Mouse (Mus musculus) left cerebral cortex, adult 2 months (tissue): ENCODE data around the gene Extl2. TPM values are rescaled to one million over a fixed set of nuclear protein-coding genes. Genes with fewer than 3 reads are reported as not detected.

ENCODE experiments used
- DNase-seq, 2 experiments: peaks; one replicate each; pipeline ENCODE4 v3.0.0; 2021 to 2022; ENCODE audit warnings: low spot score in 2 of 2, mixed read lengths in 1 of 2; ENCODE audit errors: extremely low spot score in 1 of 2
- H3K27ac ChIP-seq: fragments of 200-600 bp; 2 replicates; pipeline ENCODE4 v1.8.1; 2022
- H3K4me3 ChIP-seq: fragments of 200-600 bp; 2 replicates; pipeline ENCODE4 v1.8.1; 2022
- CTCF ChIP-seq: fragments of 200-600 bp; IDR thresholded peaks from 2 replicates; pipeline ENCODE4 v1.8.1; 2022; ENCODE audit warnings: antibody characterized with exemption, mild to moderate bottlenecking, moderate library complexity
- intact Hi-C: fragments of 180-260 bp; cut with DNase I; formaldehyde crosslinking; loops from one replicate; pipeline ENCODE4 v1.15.1; 2025
- long read RNA-seq, 2 experiments: library from polyadenylated mRNA; stranded (forward); transcript quantifications; one replicate each; pipeline ENCODE4 v2.0.0; 2021; ENCODE audit warnings: borderline mapping rate in 2 of 2
- total RNA-seq, 2 experiments: library from RNA; stranded (reverse); gene quantifications; 2 replicates each; pipeline ENCODE4 v1.2.3; 2021

Gene Extl2
- 10 to 100 TPM; 70.4 to 73.0 TPM for total RNA-seq
- long read RNA-seq, experiment 1, transcript Extl2-201 (5 exons, 3,000 nt) = minor isoform, 52 of 127 reads
- long read RNA-seq, experiment 1, transcript Extl2-203 (5 exons, 2,840 nt) = major isoform, 64 of 127 reads
- long read RNA-seq, experiment 1, partial matches to known transcripts = 3 of 127 reads
- long read RNA-seq, experiment 1, other reads (novel, unspliced or antisense) = 8 of 127 reads
- long read RNA-seq, experiment 2, transcript Extl2-201 (5 exons, 3,000 nt) = minor isoform, 35 of 81 reads
- long read RNA-seq, experiment 2, transcript Extl2-203 (5 exons, 2,840 nt) = major isoform, 41 of 81 reads
- long read RNA-seq, experiment 2, partial matches to known transcripts = 2 of 81 reads
- long read RNA-seq, experiment 2, other reads (novel, unspliced or antisense) = 3 of 81 reads

GRCm38 (mm10) chr3:116006978-116007940 is at the start of gene Extl2, which contains the start of gene Slc30a7:
TSS of gene Extl2 (plus strand) at chr3:116007462.
TSS of gene Slc30a7 (minus strand) at chr3:116007406.
- intact Hi-C loops = loop anchor here (10.0 kb wide), 1 partner anchor 658 kb away; the partner anchor contains the start of gene Mfsd14a
- H3K4me3 ChIP-seq = peak within 1 kb of the TSS; percentile 95
- DNase-seq = peak; percentile 81 to 84

GRCm38 (mm10) chr3:115961311-115962027 is 45.8 kb upstream of the Extl2 start:
- DNase-seq = no peak
- Histone ChIP-seq H3K4me3 (no peak overlapping the region), H3K27ac (no peak overlapping the region)
- TF ChIP-seq CTCF = no peak
- intact Hi-C loops = no loop called here

More at GRCm38 (mm10) chr3:116006978-116007940, at the start of gene Extl2, which contains the start of gene Slc30a7:
- peak within 1 kb of the TSS; percentile 93 for H3K27ac ChIP-seq
- no peak; the same call in 1 of the 2 replicates for TF ChIP-seq CTCF

DNA sequence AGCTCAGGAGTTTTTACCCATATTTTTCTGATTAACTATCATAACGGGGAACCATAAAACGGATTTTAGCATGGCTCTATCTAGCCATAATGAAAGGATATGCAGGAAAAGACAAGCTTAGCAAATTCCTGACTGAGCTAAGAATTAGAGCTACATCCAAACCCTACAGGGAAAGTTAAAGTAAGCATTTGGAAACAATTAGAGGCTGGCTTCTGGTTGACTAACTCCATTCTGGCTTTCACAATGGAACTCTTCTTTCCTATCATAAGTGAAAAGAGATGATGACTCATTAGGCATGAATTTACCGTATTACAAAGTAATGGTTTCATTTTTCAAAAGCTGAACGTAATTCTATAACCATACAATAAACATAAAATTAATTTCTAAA is 45.2 kb upstream of the Extl2 start:
- no peak for DNase-seq
- Histone ChIP-seq H3K27ac (no peak overlapping the region), H3K4me3 (no peak overlapping the region)
- no peak for TF ChIP-seq CTCF
- intact Hi-C loops = no loop called here

DNA sequence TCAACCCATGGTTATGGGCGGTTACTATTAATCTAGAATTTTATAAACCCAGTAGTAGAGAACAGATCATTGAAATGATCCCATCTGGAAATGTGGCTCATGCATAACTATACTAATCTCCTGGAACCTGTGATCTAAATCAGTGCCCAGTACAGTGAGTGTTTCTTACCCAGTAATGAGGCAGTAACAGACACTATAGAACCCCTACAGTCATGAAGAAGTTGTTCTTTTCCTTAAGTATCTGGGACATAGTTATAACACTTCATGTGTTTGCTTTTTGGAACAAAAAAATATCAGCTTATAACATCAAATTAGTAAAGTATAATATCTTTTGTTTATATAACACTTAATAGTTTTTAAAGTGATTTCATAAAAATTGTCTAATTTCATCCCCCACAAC is 43.7 kb upstream of the Extl2 start:
- intact Hi-C loops = no loop called here
- DNase-seq = no peak
- Histone ChIP-seq H3K4me3 (no peak overlapping the region), H3K27ac (no peak overlapping the region)
- TF ChIP-seq CTCF = no peak

GRCm38 (mm10) chr3:115964071-115964470 is 43.2 kb upstream of the Extl2 start:
- no peak overlapping the region for H3K4me3 ChIP-seq
- DNase-seq = no peak
- no peak for TF ChIP-seq CTCF
- intact Hi-C loops = no loop called here
- no peak overlapping the region for H3K27ac ChIP-seq

GRCm38 (mm10) chr3:115968745-115969530 is 38.3 kb upstream of the Extl2 start:
- intact Hi-C loops = no loop called here
- no peak overlapping the region for H3K27ac ChIP-seq
- no peak overlapping the region for H3K4me3 ChIP-seq
- TF ChIP-seq CTCF = no peak
- no peak for DNase-seq

DNA sequence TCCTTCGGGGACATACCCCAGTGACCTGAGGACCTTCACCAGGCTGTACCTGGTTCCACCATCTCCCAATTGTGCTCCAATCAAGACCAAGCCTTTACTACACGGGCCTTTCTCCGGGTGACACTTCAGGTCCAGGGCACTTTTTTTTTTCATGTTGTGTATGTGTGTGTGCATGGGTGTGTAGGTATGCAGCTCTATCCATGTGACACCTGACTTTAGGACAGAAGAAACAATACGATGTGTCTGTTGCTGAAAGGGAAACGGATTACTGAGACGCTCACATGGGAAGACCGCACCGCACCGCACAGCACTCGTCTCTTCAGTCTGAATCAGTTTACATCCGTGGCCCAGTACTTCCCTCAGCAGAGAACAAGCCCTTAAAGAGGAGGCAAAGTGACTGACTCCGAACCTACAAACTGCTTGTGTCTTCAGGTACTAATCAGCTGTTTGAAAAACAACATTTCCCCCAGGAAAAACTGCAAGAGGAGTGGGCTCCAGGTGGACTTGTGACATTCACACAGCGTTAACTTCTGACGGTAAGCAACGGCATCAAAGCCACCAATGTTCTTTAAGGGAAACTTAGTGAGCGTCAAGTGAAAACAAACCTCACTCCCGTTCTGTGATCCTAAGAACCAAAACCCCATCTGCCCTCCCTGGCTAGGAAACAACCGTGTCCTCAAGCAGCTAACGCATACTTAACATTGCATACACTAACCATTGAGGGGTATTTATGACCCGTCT is 36.0 kb upstream of the Extl2 start:
- no peak overlapping the region for H3K27ac ChIP-seq
- no peak overlapping the region for H3K4me3 ChIP-seq
- intact Hi-C loops = no loop called here
- DNase-seq = no peak
- no peak for TF ChIP-seq CTCF

GRCm38 (mm10) chr3:115971891-115972646 is 35.2 kb upstream of the Extl2 start:
- intact Hi-C loops = no loop called here
- Histone ChIP-seq H3K27ac (no peak overlapping the region), H3K4me3 (no peak overlapping the region)
- no peak for TF ChIP-seq CTCF
- no peak for DNase-seq

DNA sequence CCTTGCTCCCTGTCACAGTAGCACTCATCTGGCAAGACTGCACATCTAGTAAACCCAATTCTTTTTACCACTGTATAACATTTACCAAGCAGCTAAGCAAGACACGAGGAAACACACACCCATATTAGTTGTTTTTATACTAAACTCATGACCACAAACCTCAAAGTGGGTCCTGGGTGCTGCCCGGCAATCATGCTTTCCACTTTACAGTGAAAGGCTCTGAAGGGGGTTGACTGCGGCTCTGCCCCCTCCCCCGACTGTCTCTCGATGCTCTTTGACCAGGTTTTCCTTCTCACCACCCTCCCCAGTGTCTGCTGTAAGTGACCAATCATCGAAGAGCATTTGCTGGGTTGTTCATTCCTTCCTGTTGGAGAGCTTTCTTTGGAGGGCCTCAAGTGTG is 33.0 kb upstream of the Extl2 start:
- Histone ChIP-seq H3K4me3 (no peak overlapping the region), H3K27ac (no peak overlapping the region)
- no peak for TF ChIP-seq CTCF
- no peak for DNase-seq
- intact Hi-C loops = no loop called here
